Mouse (Mus musculus) splenic B cell, adult 2 months (primary cell): ENCODE measurements at regions not wholly inside any gene's neighbourhood (a gene's known extent, or its start where the extent isn't known, plus 50 kb on each side); places are given as distances from the start of the nearest gene placed in this dataset.

Source experiments
- DNase-seq: peaks from one replicate; pipeline ENCODE4 v3.0.0-alpha.2; 2011; ENCODE audit warnings: low read depth, low spot score
- H3K27me3 ChIP-seq: 2 replicates; pipeline ENCODE4 v1.6.1; 2012; ENCODE audit warnings: mild to moderate bottlenecking, low read length, moderate library complexity, mixed read lengths; ENCODE audit not compliant: control insufficient read depth, poor library complexity, insufficient read depth, severe bottlenecking
- H3K36me3 ChIP-seq: 2 replicates; pipeline ENCODE4 v1.6.1; 2012; ENCODE audit warnings: mild to moderate bottlenecking, low read length, moderate library complexity, mixed read lengths; ENCODE audit not compliant: control insufficient read depth, poor library complexity, insufficient read depth, severe bottlenecking

DNA sequence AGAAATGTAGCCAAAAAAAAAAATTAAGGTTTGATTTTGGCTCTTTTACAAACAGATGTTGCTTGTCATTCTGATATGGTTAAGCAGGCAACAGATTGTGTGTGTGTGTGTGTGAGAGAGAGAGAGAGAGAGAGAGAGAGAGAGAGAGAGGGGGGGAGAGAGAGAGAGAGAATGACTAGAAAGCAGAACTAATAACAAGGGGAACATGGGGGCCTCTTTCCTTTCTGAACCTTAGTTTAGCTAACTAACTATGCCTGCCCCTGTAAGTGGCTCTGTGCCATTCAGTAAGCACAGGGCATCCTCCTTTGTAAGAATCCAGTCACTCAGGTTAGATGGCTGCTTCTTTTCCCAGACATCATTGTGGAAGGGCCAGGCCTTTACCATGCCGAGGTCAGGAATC, 364.0 kb upstream of the Ubash3b start:
- DNase-seq, result no peak
- no peaks in the 10 kb centered on the region for H3K36me3 ChIP-seq
- H3K27me3 ChIP-seq, result no peaks in the 10 kb centered on the region

- Histone ChIP-seq H3K27me3 (no peaks in the 10 kb centered on the region), H3K36me3 (no peaks in the 10 kb centered on the region)
- DNase-seq, result no peak
Measured at GRCm38 (mm10) chr9:41524591-41524990, 363.1 kb upstream of the Ubash3b start.

- no peak for DNase-seq
- H3K27me3 ChIP-seq, result no peaks in the 10 kb centered on the region
- H3K36me3 ChIP-seq, result no peaks in the 10 kb centered on the region
Measured at GRCm38 (mm10) chr9:41523969-41524368, 362.5 kb upstream of the Ubash3b start.

DNA sequence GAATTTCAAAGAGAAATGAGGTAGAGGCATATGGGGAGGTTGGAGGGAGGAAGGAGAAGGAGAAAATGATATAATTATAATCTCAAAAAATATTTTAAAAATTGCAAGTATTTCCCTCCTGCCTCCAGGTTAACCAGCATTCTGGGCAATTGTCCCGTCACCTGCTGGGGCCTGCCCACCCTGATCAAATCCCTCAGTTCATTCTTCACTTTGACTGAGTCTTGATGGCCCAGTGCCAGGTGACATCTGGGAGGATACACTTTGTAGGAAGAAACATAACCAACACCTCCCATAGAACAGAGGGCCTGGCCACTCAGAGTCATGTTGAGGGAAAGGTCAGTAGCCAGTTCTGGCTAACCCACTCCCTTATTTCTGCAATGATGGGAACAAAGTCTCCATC, 360.8 kb upstream of the Ubash3b start:
- Histone ChIP-seq H3K27me3 (no peaks in the 10 kb centered on the region), H3K36me3 (no peaks in the 10 kb centered on the region)
- DNase-seq, result no peak

DNA sequence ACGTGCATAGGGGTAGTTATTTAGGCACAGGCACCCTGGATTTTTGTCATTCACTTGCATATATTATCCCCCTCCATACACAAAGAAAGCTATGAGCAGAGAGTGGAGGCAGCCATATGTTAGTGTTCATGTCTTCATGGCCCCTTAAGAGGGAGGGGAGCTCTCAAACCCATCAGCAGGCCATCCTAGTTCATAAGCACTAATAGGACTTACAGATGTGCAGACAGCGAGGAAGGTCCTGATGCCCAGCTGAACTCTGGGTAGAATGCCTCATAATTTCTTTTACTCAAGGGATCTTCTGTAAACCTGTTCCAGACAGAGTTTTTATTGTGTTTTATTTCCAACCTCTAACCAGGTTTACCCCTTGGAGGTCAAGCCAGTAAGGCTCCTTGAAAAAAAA, 356.3 kb upstream of the Ubash3b start:
- Histone ChIP-seq H3K36me3 (no peaks in the 10 kb centered on the region), H3K27me3 (no peaks in the 10 kb centered on the region)
- no peak for DNase-seq

DNA sequence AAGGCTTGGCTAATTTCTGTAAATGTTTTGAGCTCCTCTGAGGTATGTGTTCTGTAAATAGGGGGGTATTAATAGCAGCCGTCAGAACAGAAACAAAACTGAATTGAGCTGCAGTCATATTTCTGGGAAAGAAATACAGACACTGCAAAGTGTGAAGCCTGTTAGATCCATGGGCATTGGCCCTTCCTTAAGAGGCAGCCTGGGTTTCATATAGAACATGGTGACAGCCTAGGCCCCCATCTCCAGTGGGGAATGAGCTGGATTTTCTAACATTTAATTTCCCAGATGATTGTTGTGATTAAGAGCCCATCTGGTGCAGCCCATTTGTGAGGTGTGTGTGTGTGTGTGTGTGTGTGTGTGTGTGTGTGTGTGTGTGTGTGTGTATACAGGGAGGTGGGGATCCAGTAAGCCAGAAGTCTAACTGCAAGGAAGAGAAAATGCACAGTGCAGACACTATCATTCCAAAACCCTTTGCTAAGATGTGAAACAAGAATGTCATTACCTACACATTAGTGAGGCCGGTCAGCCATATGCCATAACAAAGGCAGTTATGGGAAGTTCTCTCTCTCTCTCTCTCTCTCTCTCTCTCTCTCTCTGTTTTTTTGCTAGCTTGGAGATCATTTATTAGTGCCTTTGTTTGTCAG, 355.7 kb upstream of the Ubash3b start:
- Histone ChIP-seq H3K27me3 (no peaks in the 10 kb centered on the region), H3K36me3 (no peaks in the 10 kb centered on the region)
- DNase-seq, result no peak

DNA sequence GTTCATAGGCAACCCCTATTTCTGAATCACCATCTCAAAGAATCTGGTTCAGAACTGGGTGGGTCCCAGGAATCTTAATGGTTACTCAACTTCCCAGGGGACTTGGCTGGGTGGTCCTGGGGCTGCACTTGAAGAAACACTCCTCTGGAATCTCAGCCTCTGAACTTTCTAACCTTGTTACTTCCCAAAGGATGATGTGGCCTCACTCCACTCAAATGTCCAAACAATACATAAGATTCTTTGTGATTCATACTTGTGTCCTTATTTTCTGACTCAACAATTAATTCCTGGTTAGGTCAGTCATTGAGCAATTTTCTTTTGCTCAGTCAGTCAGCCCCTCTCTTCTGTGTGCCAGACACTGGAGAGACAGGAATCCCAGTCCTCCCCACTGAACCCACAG, 353.7 kb upstream of the Ubash3b start:
- no peaks in the 10 kb centered on the region for H3K36me3 ChIP-seq
- DNase-seq, result no peak
- no peaks in the 10 kb centered on the region for H3K27me3 ChIP-seq

DNA sequence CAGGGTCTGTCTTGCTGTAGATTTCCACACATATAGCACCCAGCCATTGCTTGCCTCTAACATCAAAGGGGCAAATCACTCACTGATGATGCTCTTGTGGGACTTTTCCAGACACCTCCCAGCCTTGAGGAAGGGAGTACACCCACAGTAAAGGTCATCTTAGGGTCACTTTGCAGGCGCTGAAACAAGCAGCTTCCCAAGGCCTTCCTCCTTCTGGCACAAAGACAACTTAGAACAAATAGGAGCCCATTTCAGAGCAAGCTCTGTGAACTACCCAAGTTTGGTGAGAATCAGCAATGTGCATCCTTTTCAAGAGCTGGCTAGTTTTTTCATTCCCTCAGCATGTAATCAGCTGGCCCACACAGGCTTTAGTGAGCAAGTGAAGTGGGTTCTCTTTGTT, 352.2 kb upstream of the Ubash3b start:
- H3K36me3 ChIP-seq, result no peaks in the 10 kb centered on the region
- DNase-seq, result no peak
- no peaks in the 10 kb centered on the region for H3K27me3 ChIP-seq

- no peaks in the 10 kb centered on the region for H3K36me3 ChIP-seq
- DNase-seq, result no peak
- no peaks in the 10 kb centered on the region for H3K27me3 ChIP-seq
Measured at GRCm38 (mm10) chr9:41509597-41509996, 348.1 kb upstream of the Ubash3b start.

GRCm38 (mm10) chr9:41508746-41509145, 347.2 kb upstream of the Ubash3b start:
- H3K27me3 ChIP-seq, result no peaks in the 10 kb centered on the region
- no peak for DNase-seq
- no peaks in the 10 kb centered on the region for H3K36me3 ChIP-seq

DNA sequence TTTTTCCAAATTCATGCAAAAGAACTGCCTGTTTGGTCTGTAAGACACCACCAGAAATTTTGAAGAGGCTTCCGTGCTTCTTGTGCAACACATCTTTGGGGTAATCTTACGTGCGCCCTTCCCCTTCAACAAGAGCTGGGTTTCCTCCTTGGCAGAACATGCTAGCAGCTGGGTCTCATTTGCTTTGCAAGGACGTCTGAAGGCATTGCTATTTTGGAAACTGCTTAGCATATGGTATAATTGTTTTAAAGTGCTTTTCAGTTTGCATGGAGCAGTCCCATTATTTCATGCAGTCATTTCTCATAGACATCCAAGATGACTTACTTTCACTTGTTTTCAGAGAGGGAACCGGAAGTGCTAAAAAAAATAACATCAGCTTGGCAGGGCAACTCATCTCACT, 336.8 kb upstream of the Ubash3b start:
- Histone ChIP-seq H3K36me3 (no peaks in the 10 kb centered on the region), H3K27me3 (no peaks in the 10 kb centered on the region)
- no peak for DNase-seq

DNA sequence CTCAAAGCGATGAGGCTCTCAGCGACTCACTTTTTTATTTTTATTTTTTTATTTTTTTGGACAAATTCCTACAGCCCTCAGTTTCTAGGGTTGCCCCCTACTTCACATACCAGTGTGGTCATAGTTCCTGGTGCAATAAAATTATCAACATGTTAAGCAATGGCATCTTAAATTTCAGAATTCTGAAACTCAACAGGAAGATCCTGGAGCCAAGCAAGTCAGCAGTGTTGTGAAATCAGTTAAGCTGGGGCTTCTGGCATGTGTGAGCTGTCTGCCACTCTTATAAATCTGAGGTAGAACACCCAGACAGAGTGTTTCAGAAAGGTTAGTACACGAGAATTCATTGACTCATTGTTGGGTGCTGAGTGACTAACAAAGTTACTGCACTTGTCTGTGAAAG, 328.6 kb upstream of the Ubash3b start:
- DNase-seq, result no peak
- Histone ChIP-seq H3K36me3 (no peaks in the 10 kb centered on the region), H3K27me3 (no peaks in the 10 kb centered on the region)

GRCm38 (mm10) chr9:41488046-41488445, 326.5 kb upstream of the Ubash3b start:
- no peaks in the 10 kb centered on the region for H3K27me3 ChIP-seq
- H3K36me3 ChIP-seq, result no peaks in the 10 kb centered on the region
- DNase-seq, result no peak

DNA sequence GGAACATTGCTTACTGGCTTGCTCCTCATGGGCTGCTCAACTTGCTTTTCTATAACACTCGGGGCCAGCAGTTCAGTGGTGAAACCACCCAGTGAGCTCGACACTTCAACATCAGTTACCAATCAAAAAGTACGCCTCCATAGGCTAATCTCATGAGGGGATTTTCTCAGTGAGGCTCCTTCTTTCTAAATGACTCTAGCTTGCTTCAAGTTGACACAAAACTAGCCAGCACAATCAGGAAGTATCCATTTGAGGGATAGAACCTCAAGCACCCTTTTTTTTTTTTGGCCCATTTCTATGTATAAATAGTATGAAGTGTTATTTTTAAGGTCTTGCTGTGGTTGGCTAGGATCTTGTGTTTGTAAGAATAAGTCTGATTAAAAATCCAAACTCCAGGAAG, 321.7 kb upstream of the Ubash3b start:
- DNase-seq, result no peak
- H3K36me3 ChIP-seq, result no peaks in the 10 kb centered on the region
- no peaks in the 10 kb centered on the region for H3K27me3 ChIP-seq

- H3K27me3 ChIP-seq, result no peaks in the 10 kb centered on the region
- DNase-seq, result no peak
- H3K36me3 ChIP-seq, result no peaks in the 10 kb centered on the region
Measured at GRCm38 (mm10) chr9:41481611-41482266, 320.2 kb upstream of the Ubash3b start.
